Mouse (Mus musculus): Measurements from ENCODE around the gene Mfap1b.
A peak's percentile ranks its signal among the peaks of the same experiment; 100 is the strongest.

Gene Mfap1b

DNA sequence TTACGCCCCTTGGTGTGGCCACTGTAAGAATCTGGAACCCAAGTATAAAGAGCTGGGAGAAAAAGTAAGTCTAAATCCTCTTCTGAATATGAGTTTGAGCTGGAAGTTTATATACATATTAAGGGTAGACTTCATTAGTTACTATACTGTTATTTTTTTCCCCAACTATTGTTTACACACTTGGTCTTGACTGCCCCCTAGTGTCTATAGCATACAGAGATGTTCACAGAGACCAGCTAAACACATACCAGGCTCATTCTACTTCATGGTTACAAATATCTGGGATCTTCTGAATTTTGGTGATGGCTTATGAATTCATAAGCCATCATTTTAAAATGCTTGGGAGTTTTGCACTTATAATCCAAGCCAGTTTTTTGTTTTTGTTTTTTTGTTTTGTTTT, 39.0 kb downstream of the Mfap1b start:
- peak; percentile 60 for DNase-seq (ENCODE audit: low spot score)

DNA sequence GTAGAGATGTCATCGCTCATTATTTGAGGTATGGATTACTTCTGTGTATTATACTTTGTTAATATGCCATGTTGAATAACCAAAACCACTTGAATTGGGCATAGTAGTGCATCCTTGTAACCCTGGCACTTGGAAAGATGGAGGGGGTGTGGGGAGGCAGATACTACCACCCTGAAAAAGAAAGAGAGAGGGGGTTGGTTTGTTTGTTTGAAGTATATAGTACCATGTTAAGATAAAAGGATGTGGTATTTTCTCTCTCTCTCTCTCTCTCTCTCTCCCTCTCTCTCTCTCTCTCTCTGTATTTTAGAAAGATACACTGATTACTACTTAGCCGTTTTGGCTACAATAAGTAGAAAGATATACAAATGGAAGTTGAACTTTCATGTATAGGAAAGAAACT, 48.0 kb downstream of the Mfap1b start:
- DNase-seq (ENCODE audit: low spot score), result no peak

- no peak for DNase-seq (ENCODE audit: low spot score)
These were observed 50.7 kb downstream of the Mfap1b start for GRCm38 (mm10) chr2:121423166-121423565.

DNA sequence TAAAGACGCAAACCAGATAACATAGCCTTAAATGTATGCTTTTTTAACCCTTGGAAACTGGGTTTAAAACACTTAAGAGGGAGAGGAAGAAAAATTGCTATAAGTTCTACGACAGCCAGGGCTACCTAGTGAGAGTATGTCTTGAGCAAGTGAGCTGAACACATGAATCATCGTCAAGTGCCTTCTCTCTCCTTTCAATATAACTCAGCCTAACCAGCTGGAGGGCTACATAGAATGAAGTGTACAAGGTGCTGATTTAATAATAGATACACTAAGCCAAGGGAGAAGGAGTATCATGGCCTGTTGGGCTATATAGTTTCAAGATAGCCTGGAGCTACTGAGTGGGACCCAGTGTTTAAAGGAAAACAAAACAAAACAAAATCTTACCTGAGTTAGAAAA, 55.4 kb downstream of the Mfap1b start:
- no peak for DNase-seq (ENCODE audit: low spot score)

- no peak for DNase-seq (ENCODE audit: low spot score)
These were observed 57.5 kb downstream of the Mfap1b start for GRCm38 (mm10) chr2:121416356-121416755.

GRCm38 (mm10) chr2:121415591-121415990, 58.3 kb downstream of the Mfap1b start:
- DNase-seq (ENCODE audit: low spot score), result no peak

- DNase-seq (ENCODE audit: low spot score), result no peak
These were observed 58.8 kb downstream of the Mfap1b start for GRCm38 (mm10) chr2:121415103-121415502.

DNA sequence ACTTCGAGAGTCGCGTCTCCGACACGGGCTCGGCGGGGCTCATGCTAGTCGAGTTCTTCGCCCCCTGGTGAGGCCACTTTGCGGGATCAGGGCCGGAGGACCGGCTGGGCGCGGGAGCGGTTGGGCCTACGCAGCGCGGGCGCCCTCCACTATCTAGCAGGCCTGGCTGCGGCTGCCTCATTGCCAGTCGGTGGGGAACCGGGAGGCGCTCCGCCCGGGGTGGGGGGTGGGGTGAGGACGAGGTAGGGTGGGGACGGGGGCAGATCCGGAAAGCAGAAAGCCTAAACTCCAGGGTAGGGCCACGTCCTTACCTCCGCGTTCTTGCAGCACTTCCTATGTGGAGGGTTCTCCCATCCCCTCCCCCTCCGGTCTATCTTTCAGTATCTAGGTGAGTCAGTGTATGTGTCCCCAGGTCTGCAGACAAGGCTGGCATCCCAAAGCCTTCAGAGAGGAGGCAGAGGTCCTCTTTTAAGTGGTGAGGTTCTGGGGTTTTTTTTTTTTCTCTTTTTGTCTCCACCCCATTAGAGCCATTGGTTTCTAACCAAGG, 59.7 kb downstream of the Mfap1b start:
- peak; percentile 53 for DNase-seq (ENCODE audit: low spot score)

- peak; percentile 91 for DNase-seq (ENCODE audit: low spot score)
These were observed 60.4 kb downstream of the Mfap1b start, which contains the start of the genes Pdia3 and Catsper2 for GRCm38 (mm10) chr2:121413387-121414042. Gene Pdia3 (plus strand): TSS chr2:121413775. Gene Catsper2 (minus strand): TSS chr2:121413792.

DNA sequence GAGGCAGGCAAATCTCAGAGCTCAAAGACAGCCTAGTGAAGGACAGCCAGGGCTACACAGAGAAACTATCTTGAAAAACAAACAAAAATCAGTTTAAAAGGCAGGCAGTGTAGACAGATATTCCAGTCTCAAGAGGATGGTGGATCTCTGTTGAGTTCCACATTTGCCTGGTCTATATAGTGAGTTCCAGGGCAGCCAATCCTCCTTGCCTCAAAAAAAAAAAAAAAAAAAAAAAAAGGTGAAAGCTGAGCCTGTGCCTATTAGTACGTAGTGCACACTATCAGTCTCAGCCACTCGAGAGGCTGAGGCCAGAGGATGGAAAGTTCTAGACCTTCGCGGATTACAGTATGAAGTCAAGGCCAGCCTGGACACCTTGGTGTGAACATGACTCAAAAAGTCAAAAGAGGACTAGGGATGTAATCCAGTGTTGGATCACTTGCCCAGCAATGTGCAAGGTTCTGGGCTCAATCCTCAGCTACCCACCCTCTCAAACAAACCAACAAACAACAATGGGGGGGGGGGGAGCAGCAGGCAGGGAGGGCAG, 61.0 kb downstream of the Mfap1b start:
- DNase-seq (ENCODE audit: low spot score), result peak; percentile 63
